Mouse (Mus musculus) heart, embryonic 10.5 days (tissue): ENCODE results near the gene Oser1. TPM values are rescaled to one million over a fixed set of nuclear protein-coding genes. Genes with fewer than 3 reads are reported as not detected.
"Not testable (repeated sequence)": the region's sequence is repeated elsewhere in the genome, so short reads cannot be mapped to it uniquely, and the experiment has no call there.

Experiments used
- DNase-seq: peaks from one replicate; pipeline ENCODE4 v3.0.0-alpha.2; 2017; ENCODE audit warnings: low spot score
- H3K27ac ChIP-seq: fragments of 300-500 bp; sonication (generic); 2 replicates; pipeline ENCODE4 v1.5.1; 2016; ENCODE audit warnings: mild to moderate bottlenecking
- H3K27me3 ChIP-seq: fragments of 300-500 bp; sonication (generic); 2 replicates; pipeline ENCODE4 v1.6.1; 2016; ENCODE audit warnings: mild to moderate bottlenecking; ENCODE audit not compliant: poor library complexity, insufficient read depth, severe bottlenecking
- H3K36me3 ChIP-seq: fragments of 300-500 bp; sonication (generic); 2 replicates; pipeline ENCODE4 v1.6.1; 2016; ENCODE audit warnings: mild to moderate bottlenecking, moderate library complexity
- H3K4me1 ChIP-seq: fragments of 300-500 bp; sonication (generic); 2 replicates; pipeline ENCODE4 v1.6.1; 2016; ENCODE audit warnings: mild to moderate bottlenecking
- H3K4me3 ChIP-seq: fragments of 300-500 bp; sonication (generic); 2 replicates; pipeline ENCODE4 v1.5.1; 2016; ENCODE audit warnings: mild to moderate bottlenecking, moderate library complexity
- H3K9me3 ChIP-seq: fragments of 300-500 bp; sonication (generic); 2 replicates; pipeline ENCODE4 v1.6.1; 2016; ENCODE audit warnings: mild to moderate bottlenecking, moderate library complexity
- WGBS: fragments of 180-500 bp; shearing (Covaris S2); methylation state at CpG from one replicate; pipeline ENCODE4 v1.1.7; 2016; 5-methylcytosine and 5-hydroxymethylcytosine counted together
- polyA plus RNA-seq: library from polyadenylated mRNA; unstranded; fragments of >200 nt; fragmentation: Nextera tagmentation; extraction: Ambion mirVana; gene quantifications from 2 replicates; pipeline ENCODE4 v1.2.1, GENCODE M21; 2016

The Oser1 gene
- polyA plus RNA-seq, 1 experiment from 2014 or later = 74.3 TPM

- peak; percentile 53 for DNase-seq
- Histone ChIP-seq H3K27me3 (no peaks in the 10 kb centered on the region), H3K9me3 (no peaks in the 10 kb centered on the region), H3K36me3 (peaks cover 67% of the 10 kb centered on the region), H3K27ac (no peak overlapping the region), H3K4me3 (no peak overlapping the region), H3K4me1 (peaks cover 5% of the 10 kb centered on the region; the same call in 1 of the 2 replicates)
- 95% methylated on average over 4 of the region's 4 CpGs for WGBS
Observed at GRCm38 (mm10) chr2:163412419-163412818, 12.1 kb downstream of the Oser1 start.

GRCm38 (mm10) chr2:163411840-163412239, 12.7 kb downstream of the Oser1 start:
- Histone ChIP-seq H3K4me1 (peaks cover 4% of the 10 kb centered on the region; the same call in 1 of the 2 replicates), H3K27ac (no peak overlapping the region), H3K36me3 (peaks cover 72% of the 10 kb centered on the region), H3K27me3 (no peaks in the 10 kb centered on the region), H3K4me3 (no peak overlapping the region), H3K9me3 (no peaks in the 10 kb centered on the region)
- no peak for DNase-seq
- WGBS = 53% methylated on average over 4 of the region's 4 CpGs

- H3K4me3 ChIP-seq, H3K9me3 ChIP-seq, H3K27me3 ChIP-seq, H3K4me1 ChIP-seq, DNase-seq, H3K27ac ChIP-seq: not testable (repeated sequence)
- WGBS = 93% methylated on average over 3 of the region's 3 CpGs
- H3K36me3 ChIP-seq = peaks cover 73% of the 10 kb centered on the region
Observed at GRCm38 (mm10) chr2:163411344-163411743, 13.2 kb downstream of the Oser1 start.

- Histone ChIP-seq H3K27ac (no peak overlapping the region), H3K4me1 (peaks cover 4% of the 10 kb centered on the region; the same call in 1 of the 2 replicates), H3K9me3 (no peaks in the 10 kb centered on the region), H3K4me3 (no peak overlapping the region), H3K36me3 (peaks cover 78% of the 10 kb centered on the region), H3K27me3 (no peaks in the 10 kb centered on the region)
- 89% methylated on average over 3 of the region's 3 CpGs for WGBS
- DNase-seq = no peak
Observed at GRCm38 (mm10) chr2:163410211-163410610, 14.3 kb downstream of the Oser1 start.

GRCm38 (mm10) chr2:163404037-163404815, 20.3 kb downstream of the Oser1 start:
- Histone ChIP-seq H3K9me3 (no peaks in the 10 kb centered on the region), H3K27ac (no peak overlapping the region), H3K4me3 (no peak overlapping the region), H3K36me3 (peaks cover 37% of the 10 kb centered on the region), H3K27me3 (no peaks in the 10 kb centered on the region), H3K4me1 (peaks cover 6% of the 10 kb centered on the region)
- WGBS = 82% methylated on average over 8 of the region's 8 CpGs
- no peak for DNase-seq

- Histone ChIP-seq H3K27me3 (no peaks in the 10 kb centered on the region), H3K27ac (no peak overlapping the region), H3K4me3 (no peak overlapping the region), H3K9me3 (no peaks in the 10 kb centered on the region), H3K36me3 (peaks cover 14% of the 10 kb centered on the region), H3K4me1 (peaks cover 21% of the 10 kb centered on the region)
- DNase-seq = peak; percentile 87
- WGBS = 9% methylated on average over 8 of the region's 8 CpGs
Observed at GRCm38 (mm10) chr2:163401221-163401620, 23.3 kb downstream of the Oser1 start.

GRCm38 (mm10) chr2:163399222-163399621, 25.3 kb downstream of the Oser1 start:
- H3K27ac ChIP-seq = peak overlapping the region; percentile 91
- H3K4me1 ChIP-seq = peaks cover 21% of the 10 kb centered on the region
- no peaks in the 10 kb centered on the region for H3K9me3 ChIP-seq
- no peak overlapping the region for H3K4me3 ChIP-seq
- H3K36me3 ChIP-seq = no peaks in the 10 kb centered on the region
- 45% methylated on average over 8 of the region's 8 CpGs for WGBS
- H3K27me3 ChIP-seq = no peaks in the 10 kb centered on the region
- DNase-seq = no peak

- H3K27me3 ChIP-seq = no peaks in the 10 kb centered on the region
- whole genome bisulfite sequencing = 64% methylated on average over 4 of the region's 4 CpGs
- H3K36me3 ChIP-seq = no peaks in the 10 kb centered on the region
- peak overlapping the region; percentile 91 for H3K27ac ChIP-seq
- H3K4me1 ChIP-seq = peaks cover 21% of the 10 kb centered on the region
- peak overlapping the region; percentile 61; the same call in 1 of the 2 replicates for H3K4me3 ChIP-seq
- DNase-seq = no peak
- no peaks in the 10 kb centered on the region for H3K9me3 ChIP-seq
Observed at GRCm38 (mm10) chr2:163398770-163399169, 25.7 kb downstream of the Oser1 start.

GRCm38 (mm10) chr2:163397905-163398304, 26.6 kb downstream of the Oser1 start, which contains the start of gene Jph2:
Gene Jph2, minus strand, starts transcription at chr2:163397993.
- DNase-seq = peak; percentile 96
- Histone ChIP-seq H3K27ac (peak within 1 kb of the TSS; percentile 91), H3K9me3 (no peaks in the 10 kb centered on the region), H3K4me1 (peaks cover 26% of the 10 kb centered on the region), H3K27me3 (no peaks in the 10 kb centered on the region), H3K36me3 (no peaks in the 10 kb centered on the region), H3K4me3 (peak within 1 kb of the TSS; percentile 61)
- 4% methylated on average over 10 of the region's 10 CpGs for WGBS

- 61% methylated on average over 19 of the region's 19 CpGs for WGBS
Observed at GRCm38 (mm10) chr2:163397071-163397470, 27.4 kb downstream of the Oser1 start.

GRCm38 (mm10) chr2:163394977-163395376, 29.5 kb downstream of the Oser1 start:
- DNase-seq = no peak
- Histone ChIP-seq H3K36me3 (peaks cover 11% of the 10 kb centered on the region; the same call in 1 of the 2 replicates), H3K4me3 (peak overlapping the region; percentile 61), H3K9me3 (no peaks in the 10 kb centered on the region), H3K27ac (peak overlapping the region; percentile 91), H3K27me3 (no peaks in the 10 kb centered on the region), H3K4me1 (peaks cover 49% of the 10 kb centered on the region)
- 48% methylated on average over 6 of the region's 6 CpGs for WGBS

More at GRCm38 (mm10) chr2:163397071-163397470, 27.4 kb downstream of the Oser1 start:
- peak overlapping the region; percentile 61 for H3K4me3 ChIP-seq
- no peaks in the 10 kb centered on the region for H3K27me3 ChIP-seq
- peak overlapping the region; percentile 91 for H3K27ac ChIP-seq
- peaks cover 34% of the 10 kb centered on the region for H3K4me1 ChIP-seq
- no peak for DNase-seq
- H3K9me3 ChIP-seq = no peaks in the 10 kb centered on the region
- H3K36me3 ChIP-seq = no peaks in the 10 kb centered on the region

- peak overlapping the region; percentile 61 for H3K4me3 ChIP-seq
- H3K9me3 ChIP-seq = no peaks in the 10 kb centered on the region
- H3K27me3 ChIP-seq = no peaks in the 10 kb centered on the region
- H3K27ac ChIP-seq = peak overlapping the region; percentile 91
- 45% methylated on average over 6 of the region's 6 CpGs for WGBS
- peaks cover 19% of the 10 kb centered on the region for H3K36me3 ChIP-seq
- no peak for DNase-seq
- H3K4me1 ChIP-seq = peaks cover 40% of the 10 kb centered on the region
Observed at GRCm38 (mm10) chr2:163393976-163394375, 30.5 kb downstream of the Oser1 start.

- H3K4me3 ChIP-seq = peak overlapping the region; percentile 61
- H3K9me3 ChIP-seq = no peaks in the 10 kb centered on the region
- H3K27me3 ChIP-seq = no peaks in the 10 kb centered on the region
- no peak for DNase-seq
- peaks cover 26% of the 10 kb centered on the region for H3K36me3 ChIP-seq
- peak overlapping the region; percentile 91 for H3K27ac ChIP-seq
- H3K4me1 ChIP-seq = peaks cover 33% of the 10 kb centered on the region
- WGBS = 65% methylated on average over 10 of the region's 10 CpGs
Observed at GRCm38 (mm10) chr2:163393241-163393640, 31.3 kb downstream of the Oser1 start.
